Mouse (Mus musculus): Measurements from ENCODE around the gene Rab5if.
"Not testable (repeated sequence)": the region's sequence is repeated elsewhere in the genome, so short reads cannot be mapped to it uniquely, and the experiment has no call there.

Gene Rab5if

GRCm38 (mm10) chr2:156853999-156854771 is 8.7 kb upstream of the Rab5if start:
- DNase-seq (ENCODE audit: low spot score in 2 of 2), result peak; percentile 61 to 65

GRCm38 (mm10) chr2:156856311-156856710 is 6.6 kb upstream of the Rab5if start:
- DNase-seq (ENCODE audit: low spot score in 2 of 2), result no peak

- no peak for DNase-seq (ENCODE audit: low spot score in 2 of 2)
These were observed 5.5 kb upstream of the Rab5if start for GRCm38 (mm10) chr2:156857385-156857791.

- DNase-seq (ENCODE audit: low spot score in 2 of 2), result no peak
These were observed 5.1 kb upstream of the Rab5if start, which contains the start of gene 4930518I15Rik for GRCm38 (mm10) chr2:156857835-156858234. Gene 4930518I15Rik (minus strand): TSS chr2:156857946.

- DNase-seq (ENCODE audit: low spot score in 2 of 2), result no peak
These were observed 4.3 kb upstream of the Rab5if start for GRCm38 (mm10) chr2:156858671-156859070.

- peak; percentile 45 to 56 for DNase-seq (ENCODE audit: low spot score in 2 of 2)
These were observed 749 bp upstream of the Rab5if start for GRCm38 (mm10) chr2:156862041-156862717.

GRCm38 (mm10) chr2:156863487-156864160 is 696 bp downstream of the Rab5if start:
- DNase-seq (ENCODE audit: low spot score in 2 of 2), result no peak

GRCm38 (mm10) chr2:156864481-156864880 is 1.6 kb downstream of the Rab5if start:
- DNase-seq (ENCODE audit: low spot score in 2 of 2), result no peak

- peak; percentile 51 to 70 for DNase-seq (ENCODE audit: low spot score in 2 of 2)
These were observed 6.1 kb downstream of the Rab5if start for GRCm38 (mm10) chr2:156868994-156869393.

GRCm38 (mm10) chr2:156869554-156869953 is 6.6 kb downstream of the Rab5if start:
- no peak for DNase-seq (ENCODE audit: low spot score in 2 of 2)

- no peak for DNase-seq (ENCODE audit: low spot score in 2 of 2)
These were observed 7.6 kb downstream of the Rab5if start for GRCm38 (mm10) chr2:156870519-156870918.

- DNase-seq (ENCODE audit: low spot score in 2 of 2), result peak in 1 of 2 experiments; percentile 62
These were observed 10.7 kb downstream of the Rab5if start for GRCm38 (mm10) chr2:156873629-156874028.

- DNase-seq (ENCODE audit: low spot score in 2 of 2), result no peak
These were observed 11.3 kb downstream of the Rab5if start for GRCm38 (mm10) chr2:156874047-156874759.

GRCm38 (mm10) chr2:156874760-156875510 is 12.0 kb downstream of the Rab5if start:
- no peak for DNase-seq (ENCODE audit: low spot score in 2 of 2)

- DNase-seq (ENCODE audit: low spot score in 2 of 2), result no peak
These were observed 14.8 kb downstream of the Rab5if start for GRCm38 (mm10) chr2:156877726-156878125.

GRCm38 (mm10) chr2:156879541-156879940 is 16.6 kb downstream of the Rab5if start:
- no peak for DNase-seq (ENCODE audit: low spot score in 2 of 2)

GRCm38 (mm10) chr2:156882431-156883001 is 19.6 kb downstream of the Rab5if start:
- DNase-seq (ENCODE audit: low spot score in 2 of 2), result no peak

- DNase-seq (ENCODE audit: low spot score in 2 of 2), result no peak
These were observed 21.7 kb downstream of the Rab5if start for GRCm38 (mm10) chr2:156884396-156885211.

GRCm38 (mm10) chr2:156885666-156886065 is 22.7 kb downstream of the Rab5if start:
- not testable (repeated sequence) for DNase-seq (ENCODE audit: low spot score in 2 of 2)
